Mouse (Mus musculus) Muller cell, postnatal 12 days (primary cell): ENCODE data around the gene Tmem135.

Source experiments
- DNase-seq: peaks from one replicate; pipeline ENCODE4 v3.0.0-alpha.2; 2015; ENCODE audit errors: inconsistent ontology term

Tmem135 gene

DNA sequence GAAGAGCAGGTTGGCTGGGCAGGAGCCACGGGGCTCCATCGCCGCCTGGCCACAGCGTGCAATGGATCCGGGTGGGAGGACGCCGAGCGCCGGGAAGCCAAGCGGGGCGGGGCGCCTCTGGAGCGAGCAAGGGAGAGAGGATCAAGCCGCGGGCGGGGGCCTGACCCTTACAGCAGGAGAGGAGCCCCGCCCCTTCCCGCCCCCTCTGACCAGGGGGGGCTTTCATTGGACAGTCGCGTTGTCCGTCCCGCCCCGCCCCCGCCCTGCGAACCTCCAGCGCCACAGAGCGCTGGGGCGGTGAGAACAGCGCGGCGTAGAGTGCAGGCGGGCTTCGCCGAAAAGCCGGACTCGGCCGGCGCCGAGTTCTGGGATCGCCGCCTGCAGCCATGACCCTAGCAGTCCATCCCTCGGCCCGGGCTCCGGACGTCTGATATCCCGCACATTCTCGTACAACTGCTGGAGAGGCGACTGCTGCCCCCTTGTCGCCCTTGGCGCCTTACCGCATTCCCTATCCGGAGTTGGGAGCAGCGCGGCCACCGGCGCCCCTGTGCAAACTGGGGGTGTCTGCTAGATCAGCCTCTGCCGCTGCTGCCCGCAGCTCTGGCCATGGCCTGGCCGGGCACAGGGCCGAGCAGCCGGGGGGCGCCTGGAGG, at the start of gene Tmem135, which contains the start of gene Fzd4:
TSS of gene Tmem135 (minus strand) at position 142 of the 653 bp plus-strand sequence.
TSS of gene Fzd4 (plus strand) at position 275 of the 653 bp plus-strand sequence.
- DNase-seq, result peak; percentile 99

- no peak for DNase-seq
Measured at GRCm38 (mm10) chr7:89450312-89450711, 46.3 kb upstream of the Tmem135 start.

DNA sequence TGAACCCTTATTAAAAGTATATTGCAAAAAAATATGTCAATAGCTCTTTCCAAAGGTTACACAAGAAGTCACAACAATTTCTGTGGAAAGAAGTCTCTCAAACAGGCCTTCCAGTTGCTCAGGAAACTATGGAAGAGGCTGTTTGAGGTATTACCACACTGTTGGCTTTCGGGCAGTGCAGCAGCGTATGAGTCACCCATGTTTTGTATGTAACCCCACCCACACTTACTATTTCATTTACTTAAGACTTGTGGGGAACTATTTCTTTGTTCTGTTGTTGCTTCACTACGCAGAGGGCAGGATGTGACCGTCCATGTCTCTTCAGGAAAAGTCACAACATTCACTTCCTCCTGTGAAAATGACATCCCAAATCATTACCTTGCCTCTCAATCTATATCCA, 41.1 kb upstream of the Tmem135 start:
- no peak for DNase-seq

DNA sequence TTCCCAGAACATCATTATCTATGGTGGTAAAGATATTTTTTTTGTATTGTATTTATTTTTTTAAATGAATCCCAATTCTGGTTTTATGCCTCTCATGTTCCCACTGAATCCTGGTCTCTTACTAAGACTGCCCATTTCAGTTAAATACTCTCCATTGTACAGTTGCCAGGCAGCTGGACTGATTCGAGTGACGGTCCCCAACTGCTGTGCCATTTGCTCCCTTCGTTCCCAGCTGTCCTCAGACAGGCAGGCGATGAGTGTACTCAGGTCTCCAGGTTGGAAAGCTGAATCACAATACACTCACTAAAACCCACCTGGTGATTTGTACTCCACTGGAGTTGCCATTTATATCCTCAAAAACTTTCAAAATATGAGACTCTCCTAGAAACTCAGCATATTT, 38.2 kb upstream of the Tmem135 start:
- DNase-seq, result no peak

DNA sequence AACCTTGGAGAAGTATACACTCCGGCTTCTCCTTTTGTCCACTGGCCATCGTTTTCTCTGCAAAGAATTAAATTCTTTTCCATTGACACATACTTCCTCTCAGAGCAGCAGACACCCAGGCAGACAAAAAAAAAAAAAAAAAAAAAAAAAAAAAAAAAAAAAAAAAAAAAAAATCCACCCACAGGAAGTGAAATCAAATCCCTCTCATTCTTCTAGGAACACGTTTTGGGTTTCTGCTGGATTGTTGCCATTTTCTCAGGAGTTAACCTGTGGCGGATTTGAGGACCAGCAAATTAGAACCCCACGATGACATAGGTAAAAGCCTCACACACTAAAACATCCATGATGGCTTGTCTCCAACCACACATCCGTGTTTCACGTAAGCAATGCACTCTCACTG, 37.3 kb upstream of the Tmem135 start:
- peak; percentile 65 for DNase-seq

GRCm38 (mm10) chr7:89437589-89437988, 33.6 kb upstream of the Tmem135 start:
- DNase-seq, result peak; percentile 38

DNA sequence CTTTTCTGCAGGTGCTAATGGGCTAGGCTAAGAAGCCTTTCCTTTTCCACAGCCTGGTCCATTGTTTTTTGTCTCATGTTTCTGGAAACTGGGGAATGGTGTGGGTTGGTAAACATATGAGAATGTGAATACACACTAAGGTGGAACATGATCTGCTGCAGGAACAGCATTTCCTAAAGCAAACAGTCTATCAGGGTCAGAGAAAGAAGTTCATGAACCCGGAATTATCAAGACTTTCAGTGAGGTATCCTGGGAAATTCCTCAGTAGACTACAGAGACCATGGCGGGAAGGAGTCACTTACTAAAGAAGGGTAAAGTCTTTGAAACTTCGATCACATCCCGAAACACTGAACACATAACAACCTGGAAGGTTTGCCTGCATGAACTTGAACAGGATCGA, 32.4 kb upstream of the Tmem135 start:
- DNase-seq, result no peak

- DNase-seq, result no peak
Measured at GRCm38 (mm10) chr7:89433893-89434616, 30.0 kb upstream of the Tmem135 start.

DNA sequence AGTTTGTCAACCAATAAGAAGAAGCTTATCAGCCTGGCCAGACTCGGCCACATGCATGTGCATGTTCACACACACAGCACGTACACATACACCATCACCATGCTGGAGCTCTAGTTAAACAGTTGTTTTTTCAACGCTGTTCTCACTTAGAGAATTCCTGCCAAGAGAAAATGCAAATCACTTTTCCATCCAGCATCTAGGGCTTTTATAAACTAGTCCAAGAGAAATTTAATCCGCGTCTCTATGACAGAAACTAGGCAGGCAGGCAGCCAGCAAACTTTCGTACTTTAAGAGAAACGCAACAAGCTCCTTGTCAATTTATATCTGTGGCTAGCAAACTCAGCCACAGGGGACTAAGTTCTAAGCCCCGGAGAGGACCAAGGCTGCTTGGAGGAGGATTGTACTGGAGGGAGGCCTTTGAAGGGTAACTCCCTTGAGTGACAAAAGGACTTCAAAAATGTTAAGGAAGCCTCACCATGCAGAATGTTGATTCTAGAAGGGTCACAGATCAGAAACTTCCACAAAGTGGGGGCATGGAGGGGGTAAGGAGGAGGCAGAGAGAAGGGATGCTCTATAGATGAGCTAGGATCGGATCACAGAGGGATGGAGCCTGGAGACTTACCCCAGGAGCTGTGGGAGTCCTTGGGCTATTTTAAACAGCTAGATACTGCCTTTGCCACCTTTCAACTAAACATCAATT, 29.3 kb upstream of the Tmem135 start:
- no peak for DNase-seq

DNA sequence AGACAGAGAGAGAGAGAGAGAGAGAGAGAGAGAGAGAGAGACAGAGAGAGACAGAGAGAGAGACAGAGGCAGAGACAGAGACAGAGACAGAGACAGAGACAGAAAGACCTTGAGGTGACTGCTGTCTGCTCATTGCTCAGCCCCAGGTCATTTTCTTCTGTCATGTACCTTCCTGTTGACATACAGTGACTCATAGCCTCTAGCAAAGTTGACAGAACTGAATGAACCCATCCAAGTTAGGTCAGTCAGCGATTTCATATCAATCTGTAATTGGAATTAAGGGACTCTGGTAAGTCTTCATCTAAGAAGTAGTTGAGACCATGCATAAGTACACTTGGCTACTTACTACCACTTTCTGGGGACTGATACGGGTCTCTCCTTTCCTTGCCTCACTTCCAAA, 27.2 kb upstream of the Tmem135 start:
- DNase-seq, result no peak

DNA sequence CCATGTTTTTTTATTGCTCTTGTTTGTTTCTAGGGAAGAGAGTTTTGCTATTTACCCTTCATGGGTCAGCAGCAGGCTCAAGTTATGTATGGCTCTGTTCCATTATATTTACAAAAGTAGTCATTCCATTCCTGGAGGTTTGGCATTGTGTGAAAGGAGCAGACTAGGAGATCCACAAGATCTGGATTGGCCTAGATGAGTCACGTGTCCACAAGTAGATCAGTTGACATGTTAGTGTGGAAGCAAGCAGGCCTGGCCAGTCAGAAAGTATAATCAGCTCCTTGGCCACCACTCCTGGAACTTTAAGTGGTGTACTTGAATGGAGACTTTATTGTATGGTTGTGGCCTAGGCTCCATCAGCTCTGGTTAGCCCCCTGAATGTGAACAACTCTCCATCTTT, 25.3 kb upstream of the Tmem135 start:
- DNase-seq, result peak; percentile 22

GRCm38 (mm10) chr7:89428804-89429203, 24.8 kb upstream of the Tmem135 start:
- DNase-seq, result no peak

GRCm38 (mm10) chr7:89427101-89427500, 23.1 kb upstream of the Tmem135 start:
- DNase-seq, result no peak

DNA sequence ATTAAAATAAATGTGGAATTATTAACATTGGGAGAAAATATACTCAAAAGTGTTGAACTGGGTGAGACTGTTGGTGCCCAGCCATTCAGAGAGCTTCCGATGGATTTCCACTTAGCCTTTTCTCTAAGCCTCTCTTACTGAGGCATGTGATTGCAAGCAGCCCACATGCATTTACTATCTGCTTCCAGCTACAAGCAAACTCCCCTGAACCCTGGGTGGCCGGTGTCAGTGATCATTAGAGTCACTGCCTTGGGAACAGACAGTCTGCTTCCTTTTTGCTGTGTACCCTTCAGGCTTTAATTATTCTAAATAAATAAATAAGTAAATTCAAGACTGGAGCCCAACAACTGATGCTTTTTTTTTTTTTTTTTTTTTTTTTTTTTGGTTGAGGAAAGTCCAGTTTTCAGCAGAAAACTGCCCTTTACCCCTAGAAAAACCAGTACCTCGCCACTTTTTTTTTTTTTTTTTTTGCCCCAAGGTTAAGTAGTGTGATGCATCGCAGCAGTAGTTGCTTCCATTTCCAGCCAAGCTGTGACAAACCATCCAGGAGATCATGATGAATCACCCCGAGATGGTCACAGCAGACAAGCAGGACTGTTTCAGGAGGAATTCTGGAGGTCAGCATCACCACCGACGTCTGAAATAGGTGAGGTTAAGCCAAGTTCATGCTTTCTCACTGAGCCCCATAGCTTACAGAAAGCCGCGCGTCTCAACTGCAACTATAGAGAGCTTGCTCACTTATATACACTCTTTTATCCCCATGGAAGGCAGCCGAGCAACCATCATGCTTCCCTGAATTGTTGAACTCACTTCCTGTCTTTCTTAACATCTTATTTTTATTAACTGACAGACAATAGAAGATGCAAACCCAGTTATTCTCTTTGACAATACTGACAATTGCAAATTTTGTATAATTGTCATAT, 22.0 kb upstream of the Tmem135 start:
- no peak for DNase-seq

DNA sequence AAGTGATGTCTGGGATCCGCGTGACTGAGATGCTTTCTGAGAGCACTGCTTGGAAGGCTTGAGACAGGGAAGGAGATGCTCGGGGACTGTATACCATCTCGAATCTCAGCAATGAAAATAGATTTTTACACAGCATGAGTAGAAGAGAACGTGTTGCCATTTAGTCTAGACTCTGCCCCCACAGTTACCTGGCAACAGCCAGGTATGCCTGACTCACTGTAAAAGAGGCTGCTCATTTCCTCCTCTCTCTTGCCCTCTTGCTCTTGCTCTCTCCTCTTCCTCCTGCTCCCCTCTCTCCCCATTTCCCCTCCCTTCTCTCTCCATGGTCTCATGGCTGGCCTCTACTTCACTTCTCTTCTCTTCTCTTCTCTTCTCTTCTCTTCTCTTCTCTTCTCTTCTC, 20.6 kb upstream of the Tmem135 start:
- no peak for DNase-seq

DNA sequence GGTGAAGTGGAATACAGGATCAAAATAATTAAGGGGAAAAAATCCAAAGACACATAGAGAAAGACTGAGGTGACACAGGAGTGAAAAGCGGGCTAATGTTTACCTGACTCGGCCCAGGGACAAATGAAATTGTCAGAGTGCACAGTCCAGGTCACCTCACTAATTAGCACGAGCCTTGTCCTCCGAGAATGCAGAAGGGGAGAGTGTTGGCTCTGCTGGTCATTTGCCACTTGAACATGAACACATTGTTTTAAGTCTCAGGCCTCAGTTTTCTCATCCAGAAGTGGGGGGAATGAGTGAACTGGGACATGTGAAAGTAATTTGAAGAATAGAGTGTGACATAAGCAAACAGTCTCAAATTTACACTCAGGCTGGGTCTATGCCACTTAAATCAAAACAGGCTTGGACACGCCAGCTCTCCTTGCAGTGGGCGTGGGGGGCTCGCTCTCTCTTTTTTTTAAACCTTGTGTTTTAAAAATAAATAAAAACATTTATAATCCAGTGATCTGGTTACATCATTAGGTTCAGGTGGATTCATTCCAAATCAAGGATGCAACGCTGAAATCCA, 19.8 kb upstream of the Tmem135 start:
- DNase-seq, result no peak

DNA sequence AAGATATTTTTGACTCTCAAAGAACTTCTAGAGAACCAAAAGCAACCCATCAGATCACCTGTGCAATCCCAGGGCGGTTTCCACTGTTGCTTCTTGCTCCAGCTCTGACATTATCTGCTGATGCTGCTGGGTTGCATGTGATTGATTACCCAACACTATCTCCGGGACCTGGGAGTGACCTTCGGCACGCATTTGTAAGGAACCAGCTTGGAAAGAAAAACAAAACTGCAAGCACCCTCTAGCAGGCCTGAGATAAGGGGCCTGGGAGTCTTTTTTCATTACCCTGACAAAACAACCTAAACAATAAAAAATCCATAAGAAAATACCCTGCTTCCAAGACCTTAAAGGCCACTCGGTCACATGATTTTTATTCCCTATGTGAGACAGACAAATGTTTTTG, 19.2 kb upstream of the Tmem135 start:
- no peak for DNase-seq

- no peak for DNase-seq
Measured at GRCm38 (mm10) chr7:89422650-89423049, 18.6 kb upstream of the Tmem135 start.

GRCm38 (mm10) chr7:89421294-89421693, 17.3 kb upstream of the Tmem135 start:
- DNase-seq, result no peak

DNA sequence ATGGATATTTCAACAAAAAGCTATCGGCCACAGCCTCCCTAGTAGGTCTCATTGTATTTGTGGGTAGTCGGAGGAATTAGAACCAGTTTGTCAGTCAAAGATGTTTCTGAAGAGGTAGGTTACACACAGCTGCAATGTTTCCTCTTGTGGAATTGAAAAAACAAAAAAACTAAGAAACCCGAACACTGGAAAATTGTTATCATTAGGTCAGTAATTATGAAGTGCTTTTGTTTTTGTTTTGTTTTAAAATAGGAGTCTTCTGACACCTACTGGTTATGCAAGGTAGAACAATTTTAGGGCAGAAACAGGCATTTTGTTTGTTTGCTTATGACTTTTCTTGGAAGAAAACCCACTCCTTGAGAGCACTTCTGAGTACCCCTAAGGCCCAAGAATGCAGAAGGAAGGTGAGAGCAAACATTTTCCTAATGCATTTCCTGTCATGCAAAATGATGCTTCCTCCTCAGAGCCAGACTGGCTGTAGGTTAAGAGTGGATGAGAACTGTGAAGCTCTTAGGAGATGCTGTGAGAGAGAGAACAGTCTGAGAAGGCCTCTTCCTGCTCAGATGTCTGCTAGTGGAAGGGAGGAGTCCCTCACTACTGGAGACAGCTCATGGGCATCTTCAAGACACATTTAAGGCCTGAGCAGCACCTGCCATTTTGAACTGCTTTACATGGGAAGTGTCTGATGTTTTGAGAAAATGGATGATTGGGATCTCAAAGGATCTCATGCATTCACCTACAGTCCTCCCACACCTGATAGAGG, 15.1 kb upstream of the Tmem135 start:
- peak; percentile 51 for DNase-seq
